Mouse (Mus musculus) MEL (cell line): ENCODE results near the gene Slc16a1. TPM values are rescaled to one million over a fixed set of nuclear protein-coding genes. Genes with fewer than 3 reads are reported as not detected.

ENCODE experiments used
- DNase-seq: peaks from one replicate; pipeline ENCODE4 v3.0.0; 2011; ENCODE audit warnings: low read depth, low spot score
- H3K27ac ChIP-seq: 2 replicates; pipeline ENCODE4 v1.5.1; 2012; ENCODE audit warnings: low read depth, mild to moderate bottlenecking, control low read depth, low read length, moderate library complexity; ENCODE audit not compliant: control insufficient read depth
- H3K27me3 ChIP-seq, 2 experiments: fragments of 150-350 bp in 1 of 2; sonication (generic) in 1 of 2; 2 replicates each; pipeline ENCODE4 v1.6.1; 2012; ENCODE audit warnings: low read length in 2 of 2, mild to moderate bottlenecking in 2 of 2, improper control_type of control experiment in 1 of 2, moderate library complexity in 1 of 2; ENCODE audit not compliant: insufficient read depth in 2 of 2, control insufficient read depth in 1 of 2
- H3K36me3 ChIP-seq, 2 experiments: 2 replicates each; pipeline ENCODE4 v1.6.1; 2012 to 2014; ENCODE audit warnings: low read length in 2 of 2, improper control_type of control experiment in 1 of 2, inconsistent platforms in 1 of 2, mild to moderate bottlenecking in 1 of 2; ENCODE audit not compliant: insufficient read depth in 2 of 2, control insufficient read depth in 1 of 2
- H3K4me1 ChIP-seq, 2 experiments: fragments of 150-350 bp in 1 of 2; sonication (generic) in 1 of 2; 2 replicates each; pipeline ENCODE4 v1.6.1; 2012; ENCODE audit warnings: low read length in 2 of 2, improper control_type of control experiment in 1 of 2, mild to moderate bottlenecking in 1 of 2; ENCODE audit not compliant: insufficient read depth in 2 of 2, control insufficient read depth in 1 of 2
- H3K4me3 ChIP-seq, 2 experiments: fragments of 150-350 bp in 1 of 2; sonication (generic) in 1 of 2; 2 replicates each; pipeline ENCODE4 v1.5.1; 2012; ENCODE audit warnings: low read depth in 2 of 2, low read length in 2 of 2, mild to moderate bottlenecking in 2 of 2, moderate library complexity in 2 of 2, control low read depth in 1 of 2, improper control_type of control experiment in 1 of 2; ENCODE audit not compliant: control insufficient read depth in 1 of 2, insufficient read depth in 1 of 2
- H3K79me2 ChIP-seq: 2 replicates; pipeline ENCODE4 v1.6.1; 2012; ENCODE audit warnings: mild to moderate bottlenecking, low read length, moderate library complexity; ENCODE audit not compliant: control insufficient read depth, poor library complexity, insufficient read depth
- H3K9ac ChIP-seq: 2 replicates; pipeline ENCODE4 v1.6.1; 2012; ENCODE audit warnings: low read depth, mild to moderate bottlenecking, control low read depth, low read length, moderate library complexity; ENCODE audit not compliant: control insufficient read depth, poor library complexity, severe bottlenecking
- H3K9me3 ChIP-seq: fragments of 150-350 bp; sonication (generic); replicated peaks from 2 replicates; pipeline ENCODE4 v1.6.1; 2012; ENCODE audit warnings: mild to moderate bottlenecking, low read length, improper control_type of control experiment, moderate library complexity; ENCODE audit not compliant: insufficient read depth
- BHLHE40 ChIP-seq: IDR thresholded peaks from 2 replicates; pipeline ENCODE4 v1.6.1; 2012; ENCODE audit warnings: low read depth, mild to moderate bottlenecking, inconsistent platforms, low read length, improper control_type of control experiment, borderline replicate concordance
- CHD1 ChIP-seq: IDR thresholded peaks from 2 replicates; pipeline ENCODE4 v1.6.1; 2012; ENCODE audit warnings: low read depth, mild to moderate bottlenecking, inconsistent platforms, low read length, improper control_type of control experiment
- CHD2 ChIP-seq: IDR thresholded peaks from 2 replicates; pipeline ENCODE4 v1.6.1; 2011; ENCODE audit warnings: low read length, improper control_type of control experiment
- CTCF ChIP-seq, 3 experiments: IDR thresholded peaks in 2 of 3; conservative IDR thresholded peaks in 1 of 3; 2 replicates each; pipeline ENCODE4 v1.5.1; 2011 to 2012; ENCODE audit warnings: low read length in 3 of 3, low read depth in 2 of 3, mild to moderate bottlenecking in 2 of 3, improper control_type of control experiment in 1 of 3, inconsistent platforms in 1 of 3, mixed read lengths in 1 of 3, moderate library complexity in 1 of 3; ENCODE audit not compliant: control insufficient read depth in 1 of 3, insufficient read depth in 1 of 3, poor library complexity in 1 of 3, severe bottlenecking in 1 of 3
- E2F4 ChIP-seq: IDR thresholded peaks from 2 replicates; pipeline ENCODE4 v1.6.1; 2011; ENCODE audit warnings: low read depth, low read length, improper control_type of control experiment, borderline replicate concordance
- ELF1 ChIP-seq: IDR thresholded peaks from 2 replicates; pipeline ENCODE4 v1.6.1; 2014; ENCODE audit warnings: low read depth, mild to moderate bottlenecking, inconsistent platforms, low read length, improper control_type of control experiment, moderate library complexity
- EP300 ChIP-seq, 2 experiments: IDR thresholded peaks; 2 replicates each; pipeline ENCODE4 v1.6.1; 2011; ENCODE audit warnings: improper control_type of control experiment in 2 of 2, low read length in 2 of 2, low read depth in 1 of 2, mild to moderate bottlenecking in 1 of 2
- ETS1 ChIP-seq: IDR thresholded peaks from 2 replicates; pipeline ENCODE4 v1.6.1; 2012; ENCODE audit warnings: low read depth, mild to moderate bottlenecking, inconsistent platforms, low read length, improper control_type of control experiment, moderate library complexity
- GABPA ChIP-seq: IDR thresholded peaks from 2 replicates; pipeline ENCODE4 v1.6.1; 2012; ENCODE audit warnings: low read depth, mild to moderate bottlenecking, inconsistent platforms, low read length, improper control_type of control experiment, moderate library complexity
- GATA1 ChIP-seq: IDR thresholded peaks from 2 replicates; pipeline ENCODE4 v1.6.1; 2011; ENCODE audit warnings: low read depth, low read length, improper control_type of control experiment
- HCFC1 ChIP-seq: IDR thresholded peaks from 2 replicates; pipeline ENCODE4 v1.6.1; 2012; ENCODE audit warnings: low read depth, mild to moderate bottlenecking, inconsistent platforms, low read length, improper control_type of control experiment, moderate library complexity
- JUND ChIP-seq: IDR thresholded peaks from 2 replicates; pipeline ENCODE4 v1.6.1; 2011; ENCODE audit warnings: low read depth, mild to moderate bottlenecking, improper control_type of control experiment, low read length
- KAT2A ChIP-seq: conservative IDR thresholded peaks from 2 replicates; pipeline ENCODE4 v1.6.1; 2012; ENCODE audit warnings: low read depth, low read length, improper control_type of control experiment, inconsistent platforms
- MAX ChIP-seq: IDR thresholded peaks from 2 replicates; pipeline ENCODE4 v1.6.1; 2011; ENCODE audit warnings: low read length, improper control_type of control experiment
- MAZ ChIP-seq: IDR thresholded peaks from 2 replicates; pipeline ENCODE4 v1.6.1; 2012; ENCODE audit warnings: low read depth, mild to moderate bottlenecking, inconsistent platforms, low read length, improper control_type of control experiment
- MEF2A ChIP-seq: IDR thresholded peaks from 2 replicates; pipeline ENCODE4 v1.6.1; 2014; ENCODE audit warnings: low read depth, mild to moderate bottlenecking, inconsistent platforms, low read length, improper control_type of control experiment; ENCODE audit not compliant: poor library complexity, insufficient replicate concordance, severe bottlenecking; ENCODE audit errors: extremely low read depth
- MXI1 ChIP-seq: IDR thresholded peaks from 2 replicates; pipeline ENCODE4 v1.6.1; 2011; ENCODE audit warnings: mild to moderate bottlenecking, low read depth, low read length, improper control_type of control experiment
- MYC ChIP-seq: IDR thresholded peaks from 2 replicates; pipeline ENCODE4 v1.6.1; 2011; ENCODE audit warnings: low read depth, mild to moderate bottlenecking, low read length, improper control_type of control experiment, moderate library complexity
- NELFE ChIP-seq: IDR thresholded peaks from 2 replicates; pipeline ENCODE4 v1.6.1; 2011; ENCODE audit warnings: low read depth, low read length, improper control_type of control experiment
- NRF1 ChIP-seq: IDR thresholded peaks from 2 replicates; pipeline ENCODE4 v1.6.1; 2014; ENCODE audit warnings: low read depth, mild to moderate bottlenecking, inconsistent platforms, low read length, improper control_type of control experiment, moderate library complexity; ENCODE audit not compliant: poor library complexity, insufficient read depth, severe bottlenecking
- POLR2A ChIP-seq, 2 experiments: IDR thresholded peaks; 2 replicates each; pipeline ENCODE4 v1.6.1; 2011 to 2012; ENCODE audit warnings: low read length in 2 of 2, mild to moderate bottlenecking in 2 of 2, control low read depth in 1 of 2, improper control_type of control experiment in 1 of 2, low read depth in 1 of 2, moderate library complexity in 1 of 2; ENCODE audit not compliant: control insufficient read depth in 1 of 2, insufficient read depth in 1 of 2, poor library complexity in 1 of 2
- POLR2AphosphoS2 ChIP-seq: IDR thresholded peaks from 2 replicates; pipeline ENCODE4 v1.6.1; 2011; ENCODE audit warnings: low read length, improper control_type of control experiment
- POLR2AphosphoS5 ChIP-seq: IDR thresholded peaks from 2 replicates; pipeline ENCODE4 v1.6.1; 2012; ENCODE audit warnings: low read depth, borderline replicate concordance, mild to moderate bottlenecking, inconsistent platforms, low read length, moderate library complexity, mixed read lengths
- RAD21 ChIP-seq: IDR thresholded peaks from 2 replicates; pipeline ENCODE4 v1.6.1; 2011; ENCODE audit warnings: mild to moderate bottlenecking, low read depth, low read length, improper control_type of control experiment
- RCOR1 ChIP-seq: IDR thresholded peaks from 2 replicates; pipeline ENCODE4 v1.6.1; 2012; ENCODE audit warnings: low read depth, mild to moderate bottlenecking, inconsistent platforms, low read length, improper control_type of control experiment
- SIN3A ChIP-seq: IDR thresholded peaks from 2 replicates; pipeline ENCODE4 v1.6.1; 2012; ENCODE audit warnings: low read length, improper control_type of control experiment, inconsistent platforms
- SMC3 ChIP-seq: IDR thresholded peaks from 2 replicates; pipeline ENCODE4 v1.6.1; 2011; ENCODE audit warnings: low read depth, low read length, improper control_type of control experiment
- TAL1 ChIP-seq: IDR thresholded peaks from 2 replicates; pipeline ENCODE4 v1.6.1; 2012; ENCODE audit warnings: mild to moderate bottlenecking, inconsistent platforms, low read length, moderate library complexity, mixed read lengths
- TBP ChIP-seq: IDR thresholded peaks from 2 replicates; pipeline ENCODE4 v1.8.0; 2011; ENCODE audit warnings: low read depth, low read length, improper control_type of control experiment
- TCF12 ChIP-seq: IDR thresholded peaks from 2 replicates; pipeline ENCODE4 v1.6.1; 2014; ENCODE audit warnings: low read depth, mild to moderate bottlenecking, inconsistent platforms, low read length, improper control_type of control experiment, moderate library complexity
- UBTF ChIP-seq: IDR thresholded peaks from 2 replicates; pipeline ENCODE4 v1.6.1; 2012; ENCODE audit warnings: low read depth, mild to moderate bottlenecking, inconsistent platforms, low read length, improper control_type of control experiment, moderate library complexity, borderline replicate concordance; ENCODE audit not compliant: insufficient read depth
- USF1 ChIP-seq: IDR thresholded peaks from 2 replicates; pipeline ENCODE4 v1.6.1; 2014; ENCODE audit warnings: low read depth, mild to moderate bottlenecking, inconsistent platforms, low read length, improper control_type of control experiment, moderate library complexity
- USF2 ChIP-seq, 2 experiments: IDR thresholded peaks; 2 replicates each; pipeline ENCODE4 v1.6.1; 2011 to 2012; ENCODE audit warnings: improper control_type of control experiment in 2 of 2, low read length in 2 of 2, borderline replicate concordance in 1 of 2, inconsistent platforms in 1 of 2, low read depth in 1 of 2, mild to moderate bottlenecking in 1 of 2; ENCODE audit not compliant: insufficient read depth in 1 of 2
- ZC3H11A ChIP-seq: IDR thresholded peaks from 2 replicates; pipeline ENCODE4 v1.6.1; 2012; ENCODE audit warnings: low read depth, mild to moderate bottlenecking, inconsistent platforms, low read length, improper control_type of control experiment
- ZKSCAN1 ChIP-seq: IDR thresholded peaks from 2 replicates; pipeline ENCODE4 v1.6.1; 2012; ENCODE audit warnings: low read depth, mild to moderate bottlenecking, inconsistent platforms, low read length, improper control_type of control experiment, moderate library complexity
- ZMIZ1 ChIP-seq: IDR thresholded peaks from 2 replicates; pipeline ENCODE4 v1.6.1; 2012; ENCODE audit warnings: low read depth, mild to moderate bottlenecking, inconsistent platforms, low read length, improper control_type of control experiment, moderate library complexity
- ZNF384 ChIP-seq: IDR thresholded peaks from 2 replicates; pipeline ENCODE4 v1.6.1; 2012; ENCODE audit warnings: low read depth, mild to moderate bottlenecking, inconsistent platforms, low read length, improper control_type of control experiment
- polyA plus RNA-seq, 2 experiments: library from polyadenylated mRNA; stranded (reverse) in 1 of 2; unstranded in 1 of 2; fragments of >175 nt in 1 of 2; fragments of >200 nt in 1 of 2; gene quantifications; 2 replicates each; pipeline versions ENCODE4 v1.2.1 to v1.2.4; 2012; ENCODE audit warnings: low replicate concordance in 2 of 2, low read depth in 1 of 2; ENCODE audit not compliant: insufficient read length in 2 of 2, insufficient read depth in 1 of 2, missing spikeins in 1 of 2
- total RNA-seq: library from RNA; depleted of rRNA; stranded (reverse); fragments of 300-350 nt; gene quantifications from 2 replicates; pipeline ENCODE4 v1.2.3, GENCODE M21; 2012; rRNA removed

The Slc16a1 gene
- 118 and 128 TPM in 2 replicates for total RNA-seq
- polyA plus RNA-seq: 10 to 100 TPM; 43.7 to 96.1 TPM

DNA sequence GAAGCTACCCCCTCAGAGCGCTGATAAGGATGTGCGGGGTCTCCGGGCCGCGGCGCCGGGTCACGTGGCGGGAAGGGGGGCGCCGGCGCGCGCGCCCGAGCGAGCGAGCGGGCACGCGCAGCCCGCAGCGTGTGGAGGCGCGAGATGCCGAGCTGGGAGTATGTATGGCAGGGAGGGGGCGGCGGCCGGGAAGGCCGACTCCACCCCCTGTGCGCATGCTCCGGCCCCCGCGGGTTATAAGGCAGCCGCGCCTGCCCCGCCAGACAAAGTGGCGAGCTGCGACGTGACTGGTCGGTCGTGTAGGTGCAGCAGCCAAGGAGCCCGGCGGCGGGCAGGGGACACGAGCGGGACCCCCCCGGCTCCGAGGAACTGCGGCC lies at the start of gene Slc16a1:
Gene Slc16a1 (plus strand): TSS at position 266 of the 377 bp plus-strand sequence.
- Histone ChIP-seq H3K27ac (peak within 1 kb of the TSS; percentile 79), H3K4me3 (peak within 1 kb of the TSS; percentile 83 to 85), H3K4me1 (peaks cover 15 to 18% of the 10 kb centered on the region in 2 experiments), H3K36me3 (peaks cover 0 to 43% of the 10 kb centered on the region in 2 experiments; a peak in 2 of 4 replicates), H3K9ac (peak within 1 kb of the TSS; percentile 94), H3K79me2 (peaks cover 60% of the 10 kb centered on the region), H3K27me3 (no peaks in the 10 kb centered on the region), H3K9me3 (no peaks in the 10 kb centered on the region)
- peak; percentile 94 for DNase-seq
- TF ChIP-seq MAZ (peak; percentile 70; the same call in 1 of the 2 replicates), TBP (peak; percentile 94), KAT2A (no peak; the same call in 1 of the 2 replicates), CHD2 (no peak), CTCF (IDR thresholded peaks at IDR 0.05 in 2 of 3, conservative IDR thresholded peaks at IDR 0.05 in 1 of 3; ENCODE audit: control insufficient read depth in 1 of 3, insufficient read depth in 1 of 3, low read depth in 2 of 3, low read length in 3 of 3, poor library complexity in 1 of 3, severe bottlenecking in 1 of 3) (no peak), ZNF384 (no peak), NRF1 (peak; percentile 89), TAL1 (no peak), RAD21 (no peak), RCOR1 (no peak), BHLHE40 (peak; percentile 88), ZMIZ1 (peak; percentile 97), ETS1 (no peak), POLR2AphosphoS5 (peak; percentile 87; the same call in 1 of the 2 replicates), SMC3 (no peak), USF2 (IDR thresholded peaks at IDR 0.05; ENCODE audit: borderline replicate concordance in 1 of 2, insufficient read depth in 1 of 2, low read depth in 1 of 2, low read length in 2 of 2) (peak in 1 of 2 experiments; percentile 59; a peak in 3 of 4 replicates), E2F4 (no peak), ZC3H11A (no peak), MYC (no peak), POLR2A (IDR thresholded peaks at IDR 0.05; ENCODE audit: control insufficient read depth in 1 of 2, insufficient read depth in 1 of 2, low read depth in 1 of 2, low read length in 2 of 2, poor library complexity in 1 of 2) (peak; percentile 97 to 98), GABPA (no peak), ELF1 (0 out of 2 replicates have a peak, but pooled peaks have one; percentile 16), ZKSCAN1 (no peak), SIN3A (no peak; the same call in none of the 2 replicates), MAX (peak; percentile 89), JUND (no peak), TCF12 (peak; percentile 63; the same call in 1 of the 2 replicates), HCFC1 (peak; percentile 53; the same call in 1 of the 2 replicates), NELFE (peak; percentile 98), USF1 (peak; percentile 95), CHD1 (no peak), MEF2A (no peak), POLR2AphosphoS2 (peak; percentile 97), EP300 (IDR thresholded peaks at IDR 0.05; ENCODE audit: low read depth in 1 of 2, low read length in 2 of 2) (no peak), MXI1 (peak; percentile 77), GATA1 (no peak; the same call in 1 of the 2 replicates), UBTF (no peak)
